10 mouse cellular contexts compared by ENCODE assay signal in the genomic region with DNA sequence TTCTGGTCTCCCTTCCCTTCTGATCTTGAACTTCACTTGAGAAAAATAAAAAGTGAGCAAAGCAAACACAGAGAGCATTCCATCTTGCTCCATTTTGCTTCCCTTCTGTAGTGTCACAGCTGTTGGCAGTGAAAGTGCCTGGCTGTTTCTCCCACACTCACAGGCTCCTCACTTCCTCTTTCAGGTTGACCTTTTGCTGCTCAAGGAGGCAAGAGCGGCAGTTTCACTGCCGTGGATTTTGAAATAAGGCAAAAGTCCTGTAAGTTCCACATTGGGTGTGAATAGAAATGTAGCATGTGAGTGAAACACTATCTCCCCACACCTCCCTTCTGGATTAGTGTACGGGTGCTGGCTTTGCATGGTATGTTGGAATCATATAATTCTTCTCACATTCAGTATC.
A peak's percentile ranks its signal among the peaks of the same experiment; 100 is the strongest.
DNase-seq lines count a peak whose midpoint lies in the region; ATAC-seq and TF ChIP-seq lines count a peak whose summit lies in the region.
"Had no signal": no experiment of that assay in that cellular context is flagged by ENCODE, and none has a peak within 500 bp of the region (broad histone marks: within the 10 kb centered on the region; RNA-seq: fewer than 3 reads in every experiment).

No protein-coding gene starts in this region.

- peak; percentile 49 for DNase-seq in layer of hippocampus, adult 9-11 months
- no peak for DNase-seq in layer of hippocampus, adult 2 months (ENCODE audit: low spot score in 2 of 2)
- DNase-seq in NIH3T3 (ENCODE audit: low read depth): peak; percentile 3
- peak; percentile 5 to 22 for DNase-seq in heart, postnatal 36 days
- no peak for DNase-seq in hindbrain, embryonic 14.5 days (ENCODE audit: low spot score)
- no peak for DNase-seq in left cerebral cortex, adult 2 months (ENCODE audit: extremely low spot score in 1 of 2, low spot score in 2 of 2)
- no peak for DNase-seq in yolk sac, embryonic 10.5 days (ENCODE audit: low spot score)
- DNase-seq: gastrocnemius, adult 2 months had no signal

- no peak overlapping the region for H3K4me2 ChIP-seq in hindbrain, embryonic 14.5 days (replicated peaks)
- H3K4me2 ChIP-seq: kidney, embryonic 15.5 days had no signal

- no peak for TF ChIP-seq CTCF in layer of hippocampus, adult 2 months (conservative IDR thresholded peaks at IDR 0.05)
- no peak for TF ChIP-seq CTCF in left cerebral cortex, adult 2 months (IDR thresholded peaks at IDR 0.05)

- no peaks in the 10 kb centered on the region for H3K36me3 ChIP-seq in hindbrain, embryonic 14.5 days (replicated peaks; ENCODE audit: control insufficient read depth, insufficient read depth)
- H3K36me3 ChIP-seq: kidney, embryonic 15.5 days had no signal

- whole genome bisulfite sequencing in hindbrain, embryonic 14.5 days: 84% methylated on average over 3 of the region's 3 CpGs

- no peaks in the 10 kb centered on the region for H3K27me3 ChIP-seq in hindbrain, embryonic 14.5 days (ENCODE audit: control insufficient read depth, insufficient read depth, low read length)
- H3K27me3 ChIP-seq: kidney, embryonic 15.5 days had no signal

- no peak overlapping the region for H3K27ac ChIP-seq in layer of hippocampus, adult 2 months
- H3K27ac ChIP-seq in hindbrain, embryonic 14.5 days: no peak overlapping the region
- H3K27ac ChIP-seq in left cerebral cortex, adult 2 months: no peak overlapping the region
- H3K27ac ChIP-seq: gastrocnemius, adult 2 months; kidney, embryonic 15.5 days had no signal

- no peak overlapping the region for H3K4me3 ChIP-seq in layer of hippocampus, adult 2 months
- no peak overlapping the region for H3K4me3 ChIP-seq in hindbrain, embryonic 14.5 days (replicated peaks; ENCODE audit: low read length)
- H3K4me3 ChIP-seq in left cerebral cortex, adult 2 months: no peak overlapping the region
- H3K4me3 ChIP-seq: gastrocnemius, adult 2 months; kidney, embryonic 15.5 days had no signal

- H3K9me3 ChIP-seq in hindbrain, embryonic 14.5 days (ENCODE audit: control insufficient read depth, low read length): no peaks in the 10 kb centered on the region
- H3K9me3 ChIP-seq: kidney, embryonic 15.5 days had no signal

- H3K9ac ChIP-seq in hindbrain, embryonic 14.5 days: no peak overlapping the region
- H3K9ac ChIP-seq: kidney, embryonic 15.5 days had no signal

- no peaks in the 10 kb centered on the region for H3K4me1 ChIP-seq in hindbrain, embryonic 14.5 days (replicated peaks; ENCODE audit: control insufficient read depth, insufficient read depth, low read length)

- peak; percentile 88 for ATAC-seq in megakaryocyte progenitor cell, adult 5-6 weeks (replicated peaks; ENCODE audit: poor library complexity)
- ATAC-seq in hindbrain, embryonic 14.5 days (ENCODE audit: low FRiP score): no peak

- intact Hi-C loops in heart, postnatal 36 days (cut with DNase I): no loop called here
- intact Hi-C loops in left cerebral cortex, adult 2 months (cut with DNase I): no loop called here

Comparison
In these comparisons a context has a peak if more than half of its experiments do, and no peak if none do; other contexts are left out.
1. DNase-seq: peak in layer of hippocampus, adult 9-11 months (single experiment), NIH3T3 (single experiment) and heart, postnatal 36 days (2 of 2); none in layer of hippocampus, adult 2 months (0 of 2), hindbrain, embryonic 14.5 days (single experiment), left cerebral cortex, adult 2 months (0 of 2) and yolk sac, embryonic 10.5 days (single experiment).